ENCODE assay signal across 25 mouse cellular contexts in the genomic region with DNA sequence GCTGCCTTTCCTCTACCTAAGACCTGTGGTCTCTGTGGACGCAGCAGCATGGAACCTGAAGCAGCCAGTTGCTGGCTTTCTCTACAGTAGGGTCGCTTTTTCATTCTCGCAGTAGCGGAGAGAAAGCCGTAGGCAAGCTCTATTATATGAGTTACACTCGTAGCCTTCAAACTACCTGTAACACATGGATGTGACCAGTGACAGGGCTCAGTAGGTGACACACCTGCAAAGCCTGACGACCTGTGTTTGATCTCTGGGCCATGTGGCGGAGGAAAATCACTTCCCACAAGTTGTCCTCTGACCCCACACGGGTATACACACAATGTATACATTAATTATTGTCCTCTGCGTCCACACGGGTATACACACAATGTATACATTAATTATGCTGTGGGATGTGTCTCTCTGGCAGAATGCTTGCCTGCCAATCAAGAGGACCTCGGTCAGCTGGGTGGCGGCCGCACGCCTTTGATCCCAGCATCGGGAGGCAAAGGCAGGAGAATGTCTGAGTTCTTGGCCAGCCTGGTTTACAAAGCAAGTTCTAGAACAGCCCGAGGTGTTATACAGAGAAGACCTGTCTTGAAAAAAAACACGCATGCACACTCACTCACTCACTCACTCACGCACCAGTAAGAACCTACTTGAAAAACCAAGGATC. TPM values are rescaled to one million over a fixed set of nuclear protein-coding genes. Genes with fewer than 3 reads are reported as not detected.
A peak's percentile ranks its signal among the peaks of the same experiment; 100 is the strongest.
DNase-seq lines count a peak whose midpoint lies in the region; ATAC-seq and TF ChIP-seq lines count a peak whose summit lies in the region.
"Had no signal": no experiment of that assay in that cellular context is flagged by ENCODE, and none has a peak within 500 bp of the region (broad histone marks: within the 10 kb centered on the region; RNA-seq: fewer than 3 reads in every experiment).

No protein-coding gene starts in this region.

- 58% methylated on average over 19 of the region's 19 CpGs for WGBS in kidney, adult 2 months

- H3K4me1 ChIP-seq in kidney, adult 2 months (ENCODE audit: control insufficient read depth, insufficient read depth, low read length), result peaks cover 34% of the 10 kb centered on the region
- peaks cover 95% of the 10 kb centered on the region for H3K4me1 ChIP-seq in megakaryocyte, embryonic 14.5 days

- peaks cover 3% of the 10 kb centered on the region; the same call in 1 of the 2 replicates for H3K36me3 ChIP-seq in kidney, adult 2 months (ENCODE audit: control insufficient read depth, insufficient read depth, low read length)
- peaks cover 97% of the 10 kb centered on the region for H3K36me3 ChIP-seq in megakaryocyte, embryonic 14.5 days (replicated peaks; ENCODE audit: low read length)
- H3K36me3 ChIP-seq: embryonic facial prominence, embryonic 13.5 days; midbrain, embryonic 13.5 days had no signal

- TF ChIP-seq POLR2A in kidney, adult 2 months (IDR thresholded peaks at IDR 0.05; ENCODE audit: low read depth, low read length), result peak; percentile 33

- no peak for ATAC-seq in megakaryocyte, adult 5-6 weeks (ENCODE audit: poor library complexity, severe bottlenecking)
- no peak for ATAC-seq in granulocyte monocyte progenitor cell, adult 5-6 weeks (replicated peaks; ENCODE audit: poor library complexity, severe bottlenecking)
- ATAC-seq: forebrain, embryonic 16.5 days; hindbrain, embryonic 16.5 days; midbrain, embryonic 13.5 days had no signal

- no peak for TF ChIP-seq CTCF in kidney, adult 2 months (conservative IDR thresholded peaks at IDR 0.05; ENCODE audit: insufficient read depth, insufficient read length, low read depth, low read length)

- H3K27me3 ChIP-seq in kidney, adult 2 months (replicated peaks; ENCODE audit: control insufficient read depth, insufficient read depth, low read length), result no peaks in the 10 kb centered on the region
- no peaks in the 10 kb centered on the region for H3K27me3 ChIP-seq in megakaryocyte, embryonic 14.5 days (replicated peaks)
- H3K27me3 ChIP-seq: embryonic facial prominence, embryonic 13.5 days; limb, embryonic 13.5 days; liver, embryonic 13.5 days; midbrain, embryonic 13.5 days had no signal

- no peak overlapping the region for H3K4me3 ChIP-seq in kidney, adult 2 months (ENCODE audit: insufficient read depth, low read depth, low read length)
- H3K4me3 ChIP-seq in megakaryocyte, embryonic 14.5 days (replicated peaks), result peak overlapping the region; percentile 69
- H3K4me3 ChIP-seq: embryonic facial prominence, embryonic 13.5 days; erythroblast, embryonic 14.5 days; layer of hippocampus, adult 2 months; left cerebral cortex, adult 2 months; limb, embryonic 13.5 days; liver, embryonic 13.5 days; midbrain, embryonic 13.5 days had no signal

- peak; percentile 27 for DNase-seq in gastrocnemius, adult 18-20 months (ENCODE audit: low spot score)
- DNase-seq in gastrocnemius, postnatal 4 days (ENCODE audit: low spot score in 2 of 2), result no peak
- DNase-seq in kidney, adult 2 months, result no peak
- no peak for DNase-seq in kidney, postnatal 25 days
- DNase-seq: adrenal gland, postnatal 25 days; cerebellum, adult 11-12 months; cerebellum, adult 9-11 months; gastrocnemius, postnatal 10 days; heart, postnatal 14 days; kidney, adult 8-10 months; kidney, postnatal 14 days; liver, embryonic 13.5 days; lung, adult 18-20 months; thymus, postnatal 14 days had no signal

- H3K27ac ChIP-seq in kidney, adult 2 months (ENCODE audit: insufficient read depth, low read depth, low read length), result peak overlapping the region; percentile 66
- H3K27ac ChIP-seq: embryonic facial prominence, embryonic 13.5 days; layer of hippocampus, adult 2 months; left cerebral cortex, adult 2 months; limb, embryonic 13.5 days; liver, embryonic 13.5 days; midbrain, embryonic 13.5 days had no signal

- H3K9me3 ChIP-seq in megakaryocyte, embryonic 14.5 days, result no peaks in the 10 kb centered on the region
- H3K9me3 ChIP-seq: embryonic facial prominence, embryonic 13.5 days; limb, embryonic 13.5 days; liver, embryonic 13.5 days; midbrain, embryonic 13.5 days had no signal

RNA-seq across cellular contexts. Expression of a gene that starts 45.0 kb away (rescaled TPM):
- total RNA-seq in gastrocnemius, adult 18-20 months (2021), result 1 to 10 TPM; 2.9 to 3.2 TPM
- total RNA-seq in gastrocnemius, postnatal 4 days (2021), result 10 to 100 TPM; 16.2 to 16.7 TPM
- polyA plus RNA-seq in kidney, adult 2 months (2012; rRNA removed), result 18.5 and 23.1 TPM in 2 replicates
- 28.5 and 57.6 TPM in 2 replicates for polyA plus RNA-seq in megakaryocyte, embryonic 14.5 days (2012; ENCODE audit: insufficient read depth, low replicate concordance)
- total RNA-seq in megakaryocyte, adult 5-6 weeks (2015), result 21.4 and 21.9 TPM in 2 replicates
- total RNA-seq in megakaryocyte, adult 5-6 weeks (2017), result 19.3 and 23.3 TPM in 2 replicates
- 17.9 and 25.4 TPM in 2 replicates for total RNA-seq in granulocyte monocyte progenitor cell, adult 5-6 weeks (2014; fragmentation: Nextera tagmentation)
- total RNA-seq in granulocyte monocyte progenitor cell, adult 5-6 weeks (2017), result 19.0 and 28.4 TPM in 2 replicates

RNA-seq across cellular contexts. Expression of a gene that starts 47.5 kb away (rescaled TPM):
- total RNA-seq in gastrocnemius, adult 18-20 months (2021), result under 1 TPM; 0.59 to 0.90 TPM
- 1 to 10 TPM; 3.7 to 3.8 TPM for total RNA-seq in gastrocnemius, postnatal 4 days (2021)
- 52.7 and 63.4 TPM in 2 replicates for polyA plus RNA-seq in kidney, adult 2 months (2012; rRNA removed)
- 3.6 and 6.9 TPM in 2 replicates for polyA plus RNA-seq in megakaryocyte, embryonic 14.5 days (2012; ENCODE audit: insufficient read depth, low replicate concordance)
- 55.6 and 67.9 TPM in 2 replicates for total RNA-seq in megakaryocyte, adult 5-6 weeks (2015)
- 69.1 and 73.5 TPM in 2 replicates for total RNA-seq in megakaryocyte, adult 5-6 weeks (2017)
- 38.2 and 44.5 TPM in 2 replicates for total RNA-seq in granulocyte monocyte progenitor cell, adult 5-6 weeks (2014; fragmentation: Nextera tagmentation)
- total RNA-seq in granulocyte monocyte progenitor cell, adult 5-6 weeks (2017), result 35.5 and 35.6 TPM in 2 replicates
- polyA plus RNA-seq: erythroblast, embryonic 14.5 days had no signal

RNA-seq across cellular contexts. Expression of a gene that starts 58.9 kb away (rescaled TPM):
- 10 to 100 TPM; 70.6 to 74.4 TPM for total RNA-seq in gastrocnemius, adult 18-20 months (2021)
- 10 to 100 TPM; 71.7 to 75.6 TPM for total RNA-seq in gastrocnemius, postnatal 4 days (2021)
- polyA plus RNA-seq in kidney, adult 2 months (2012; rRNA removed), result 107 and 134 TPM in 2 replicates
- 30.0 and 71.8 TPM in 2 replicates for polyA plus RNA-seq in megakaryocyte, embryonic 14.5 days (2012; ENCODE audit: insufficient read depth, low replicate concordance)
- 20.2 and 21.8 TPM in 2 replicates for total RNA-seq in megakaryocyte, adult 5-6 weeks (2015)
- total RNA-seq in megakaryocyte, adult 5-6 weeks (2017), result 30.9 and 41.5 TPM in 2 replicates
- total RNA-seq in granulocyte monocyte progenitor cell, adult 5-6 weeks (2014; fragmentation: Nextera tagmentation), result 40.9 and 47.7 TPM in 2 replicates
- total RNA-seq in granulocyte monocyte progenitor cell, adult 5-6 weeks (2017), result 22.8 and 23.3 TPM in 2 replicates

Comparison
In these comparisons a context has a peak if more than half of its experiments do, and no peak if none do; other contexts are left out.
1. RNA of a gene that starts 45.0 kb away (total RNA-seq): 17.9 to 28.4 TPM in granulocyte monocyte progenitor cell, adult 5-6 weeks, 19.3 to 23.3 TPM in megakaryocyte, adult 5-6 weeks and 16.2 to 16.7 TPM in gastrocnemius, postnatal 4 days; 2.9 to 3.2 TPM in gastrocnemius, adult 18-20 months; every median in the first group is over 4 times any median in the second.
2. RNA of a gene that starts 47.5 kb away (total RNA-seq): 55.6 to 73.5 TPM in megakaryocyte, adult 5-6 weeks and 35.5 to 44.5 TPM in granulocyte monocyte progenitor cell, adult 5-6 weeks; 3.7 to 3.8 TPM in gastrocnemius, postnatal 4 days and 0.59 to 0.90 TPM in gastrocnemius, adult 18-20 months; every median in the first group is over 4 times any median in the second.